Mouse (Mus musculus) kidney, adult 9 months (tissue): Measurements from ENCODE around the gene Asb11.
A peak's percentile ranks its signal among the peaks of the same experiment; 100 is the strongest.

Experiments used
- DNase-seq: peaks from one replicate; pipeline ENCODE4 v3.0.0; 2022

The Asb11 gene

DNA sequence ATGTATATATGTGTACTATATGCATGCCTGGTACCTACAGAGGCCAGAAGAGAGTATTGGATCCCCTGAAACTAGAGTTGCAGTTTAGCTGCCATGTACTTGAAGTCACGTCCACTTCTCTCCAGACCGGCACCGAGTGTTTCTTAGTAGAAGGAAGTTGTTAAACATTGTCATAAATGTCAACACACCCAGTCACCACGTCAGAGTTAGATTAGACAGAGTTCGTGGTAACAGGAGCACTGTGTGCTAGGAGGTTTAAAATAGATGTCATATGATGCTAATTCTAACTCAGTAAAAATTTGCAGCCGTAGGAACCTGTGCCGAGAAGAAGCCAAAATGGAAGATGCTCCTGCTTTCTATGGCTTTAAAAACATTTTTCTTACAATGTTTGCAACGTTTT lies at the start of gene Asb11:
TSS of gene Asb11 (plus strand) at position 286 of the 400 bp plus-strand sequence.
- no peak for DNase-seq

DNA sequence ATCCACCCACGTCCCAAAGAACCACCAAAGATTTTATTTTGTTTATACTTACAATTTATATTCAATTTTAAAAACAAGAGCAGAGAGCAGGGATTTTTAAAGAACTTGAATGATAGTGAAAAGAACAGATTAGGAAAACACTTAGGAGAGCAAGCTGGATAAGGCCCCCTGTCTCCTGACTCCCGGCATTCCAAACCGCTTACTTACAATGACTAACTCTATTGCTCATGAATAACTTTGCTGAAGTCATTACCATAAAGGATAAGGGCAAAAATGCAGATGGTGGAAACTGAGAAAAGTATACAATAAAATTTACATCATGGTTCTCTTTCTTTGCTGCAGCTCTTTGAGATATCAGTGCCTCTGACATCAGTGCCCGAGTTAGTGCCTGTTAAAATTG lies 42.7 kb upstream of the Asb11 start:
- DNase-seq: no peak

DNA sequence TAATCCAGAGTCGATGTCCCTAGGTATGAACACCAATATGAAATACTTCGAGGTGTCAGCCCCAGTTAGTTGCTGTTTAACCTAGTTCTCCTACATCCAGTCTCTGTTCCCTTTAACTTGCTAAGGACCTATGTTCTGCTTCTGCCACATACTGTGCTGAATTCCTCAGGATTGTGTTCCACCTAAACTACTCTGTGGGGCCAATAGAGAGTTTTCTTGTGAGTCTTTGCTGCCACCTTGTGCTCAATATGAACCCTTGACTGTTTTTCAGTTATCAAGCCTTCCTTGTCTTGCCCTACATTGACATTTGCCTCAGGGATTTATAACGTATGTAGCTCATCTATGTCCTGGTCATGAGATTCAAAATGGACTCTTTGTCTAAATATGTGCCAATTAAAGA lies 38.3 kb upstream of the Asb11 start:
- peak; percentile 22 for DNase-seq

DNA sequence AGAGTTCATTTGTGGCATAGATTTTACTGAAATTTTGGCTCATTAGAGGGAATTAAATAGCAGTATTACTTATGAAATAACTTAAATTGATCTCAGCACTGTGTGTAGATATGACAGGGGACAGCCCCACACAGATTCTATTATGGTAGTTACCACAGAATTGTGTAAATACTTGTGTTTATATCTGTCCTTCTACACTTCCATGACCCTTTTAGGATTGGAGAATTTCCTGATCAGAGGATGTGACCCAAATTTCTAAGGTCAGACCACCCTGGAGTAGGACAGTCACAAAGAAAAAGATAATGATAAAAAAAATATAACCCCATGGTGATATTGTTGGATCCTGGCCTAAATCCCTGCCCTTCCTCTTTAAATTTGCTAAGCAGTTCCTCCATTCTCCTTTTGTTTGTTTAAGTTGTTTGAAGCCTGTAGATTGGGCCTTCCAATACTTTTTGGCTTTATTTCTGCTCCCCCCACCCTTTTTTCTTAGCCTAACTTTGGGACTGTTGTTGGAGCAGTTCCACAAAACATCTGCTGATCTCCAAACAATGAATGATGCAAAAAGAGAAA lies 31.6 kb upstream of the Asb11 start:
- DNase-seq: no peak

DNA sequence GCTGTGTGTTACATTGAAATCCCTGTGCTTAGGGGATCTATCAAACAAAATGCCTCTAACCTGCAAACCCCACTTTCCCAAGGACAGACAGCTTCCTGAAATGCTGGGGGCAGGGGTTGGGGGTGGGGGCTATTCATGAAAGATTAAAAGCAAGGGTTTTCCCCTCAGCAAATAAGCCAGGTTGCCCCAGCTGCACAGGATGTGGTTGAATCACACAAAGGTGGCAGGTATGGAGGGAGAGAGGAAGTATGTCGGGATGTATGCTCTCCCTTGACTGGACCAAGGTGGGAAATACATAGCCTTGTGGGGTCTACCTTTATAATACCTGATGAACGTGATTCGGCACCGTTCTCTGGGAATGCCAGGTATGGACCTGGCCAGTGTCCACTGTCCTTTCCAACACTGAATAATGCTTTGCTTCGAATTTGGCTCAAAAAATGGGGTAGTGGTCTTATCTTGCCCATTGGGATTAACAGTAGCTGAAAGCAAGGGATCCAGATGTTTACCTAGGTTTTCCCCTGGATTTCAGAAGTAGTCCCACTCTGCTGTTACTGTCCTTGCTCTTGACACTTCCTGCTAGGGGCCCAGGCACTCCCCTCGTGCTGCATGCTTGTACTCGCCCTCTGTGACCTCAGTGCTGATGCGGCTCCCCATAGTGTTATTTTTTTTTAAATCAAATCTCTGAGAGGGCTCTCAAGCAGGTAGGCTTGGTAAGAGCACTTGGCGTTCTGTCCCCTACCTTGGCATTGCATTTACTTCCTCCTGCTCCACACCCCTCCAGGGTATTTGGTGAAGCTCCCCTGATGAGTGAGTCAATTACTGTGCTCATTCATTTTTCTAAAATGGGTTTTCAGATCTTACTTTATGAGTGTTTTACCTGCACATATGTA lies 30.4 kb upstream of the Asb11 start:
- no peak for DNase-seq

DNA sequence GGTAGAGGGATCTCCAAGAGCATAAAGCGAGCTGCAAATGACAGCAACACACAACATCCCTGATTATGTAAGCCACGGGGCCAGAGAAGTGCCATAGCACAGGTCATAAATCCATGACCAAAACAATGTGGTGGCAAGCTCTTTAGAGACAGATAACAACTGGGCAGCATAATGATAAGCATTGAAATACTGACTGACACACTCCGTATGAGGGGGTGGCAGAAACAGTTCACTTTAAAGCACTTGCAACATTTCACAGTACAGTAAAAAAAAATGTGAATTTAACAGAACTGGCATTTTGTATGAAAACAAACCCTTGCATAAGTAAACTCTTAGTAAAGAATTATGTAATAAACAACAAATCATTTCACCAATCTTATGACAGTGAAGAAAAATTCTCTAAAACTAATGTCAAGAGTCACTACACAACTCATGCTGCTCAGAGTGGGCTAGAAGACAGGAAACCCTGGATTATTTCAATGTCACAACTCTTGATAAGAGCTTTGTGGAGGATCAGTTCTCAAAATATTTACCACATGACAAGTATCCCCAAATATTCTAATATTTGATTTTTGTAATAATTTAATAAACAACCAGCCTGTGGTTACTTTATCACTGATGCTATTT lies 28.4 kb upstream of the Asb11 start:
- no peak for DNase-seq

DNA sequence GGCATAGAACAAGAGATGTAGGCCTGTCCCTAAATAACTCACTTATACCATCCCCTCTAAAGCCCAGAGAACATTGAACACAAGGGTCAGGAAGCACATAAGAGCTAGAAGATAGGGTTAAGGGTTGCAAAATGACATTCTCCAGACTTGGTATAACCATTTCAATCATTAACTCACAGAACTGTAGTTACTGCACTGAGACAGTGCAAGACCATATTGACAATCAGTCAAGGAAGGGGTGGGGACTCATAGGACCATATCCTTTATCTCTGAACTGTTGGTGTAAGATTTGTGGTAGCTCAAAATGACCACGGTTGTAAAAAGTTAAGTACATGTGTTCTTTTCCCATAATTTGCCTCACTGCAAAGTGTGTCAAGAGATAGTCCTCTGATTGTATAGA lies 26.2 kb upstream of the Asb11 start:
- DNase-seq: no peak

DNA sequence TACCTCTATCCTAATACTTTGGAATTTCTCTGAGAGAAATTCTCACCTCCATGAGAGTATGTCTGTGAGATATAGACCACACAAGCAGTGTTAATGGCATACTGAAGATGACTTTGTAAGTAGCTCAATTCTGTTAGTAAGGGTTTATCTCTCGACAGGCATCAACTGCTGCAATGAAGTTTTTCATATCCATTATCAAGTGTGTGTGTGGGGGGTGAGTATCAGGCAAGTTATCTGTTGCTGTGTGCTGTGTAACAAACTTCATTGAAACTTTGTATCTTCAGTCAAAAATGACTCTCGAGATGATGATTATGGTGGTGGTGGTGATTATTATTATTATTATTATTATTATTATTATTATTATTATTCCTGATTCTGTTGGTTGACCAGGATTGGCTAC lies 20.0 kb upstream of the Asb11 start:
- DNase-seq: no peak

DNA sequence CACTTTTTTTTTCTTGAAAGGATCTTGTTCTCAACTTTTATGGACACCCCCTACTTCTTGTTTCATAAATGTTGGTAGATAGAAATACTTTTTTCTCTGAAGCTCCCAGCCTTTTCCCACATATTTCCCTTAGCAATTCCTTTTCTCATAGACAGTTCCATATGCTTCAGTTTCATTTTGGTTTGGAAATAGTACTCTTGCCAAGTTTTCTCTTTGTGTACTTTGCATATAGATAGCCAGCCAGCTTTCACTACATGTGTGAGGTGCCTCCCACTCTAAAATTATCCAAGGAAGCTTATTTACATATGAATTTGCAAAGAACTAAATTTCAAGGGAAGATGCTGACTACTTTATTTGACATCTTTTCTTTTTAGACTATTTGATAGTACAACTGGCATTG lies 18.8 kb upstream of the Asb11 start:
- no peak for DNase-seq

DNA sequence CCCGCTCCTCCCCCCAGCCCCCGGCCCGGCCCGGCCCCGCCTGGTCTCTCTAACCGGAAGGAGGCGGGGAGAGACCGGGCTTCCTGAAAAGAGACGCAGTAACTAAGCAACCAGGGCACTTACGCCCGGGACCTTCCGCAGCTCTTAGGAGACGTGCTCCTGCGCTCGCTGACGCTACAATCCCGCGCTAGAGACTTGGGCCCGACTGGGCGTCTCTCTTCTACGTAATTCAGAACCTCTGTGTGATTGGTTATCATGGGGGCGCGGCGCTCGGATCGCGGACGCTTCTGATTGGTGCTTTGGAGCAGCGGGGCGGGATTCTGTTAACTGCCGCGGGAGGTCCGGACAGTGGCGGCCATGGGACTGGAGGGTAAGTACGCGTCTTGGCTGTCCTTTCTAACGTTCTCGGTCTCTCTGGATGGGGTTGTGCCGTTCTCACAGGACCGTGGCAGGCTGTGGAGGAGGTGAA lies 17.3 kb upstream of the Asb11 start, which contains the start of gene Piga:
TSS of gene Piga (plus strand) at position 317 of the 469 bp plus-strand sequence.
- peak; percentile 97 for DNase-seq

DNA sequence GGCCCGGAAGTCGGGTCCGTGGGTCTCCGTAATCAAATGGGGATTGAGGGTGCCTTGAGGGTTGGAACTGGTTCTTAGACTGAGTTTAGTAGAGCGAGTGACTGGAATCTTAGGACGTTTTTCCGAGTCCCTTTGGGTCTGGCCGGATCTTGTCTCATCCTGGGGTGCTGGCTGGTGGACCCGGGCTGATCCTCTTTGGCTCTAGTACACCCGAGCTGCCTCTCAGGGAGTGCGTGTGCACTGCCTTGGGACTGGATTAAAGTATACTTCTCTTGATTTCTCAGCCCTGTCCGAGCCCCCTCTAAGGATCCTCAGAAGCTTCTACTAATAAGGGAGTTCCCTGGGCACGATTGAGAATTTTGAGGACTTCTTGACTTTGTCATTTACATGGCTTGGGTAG lies 16.8 kb upstream of the Asb11 start:
- DNase-seq: no peak

DNA sequence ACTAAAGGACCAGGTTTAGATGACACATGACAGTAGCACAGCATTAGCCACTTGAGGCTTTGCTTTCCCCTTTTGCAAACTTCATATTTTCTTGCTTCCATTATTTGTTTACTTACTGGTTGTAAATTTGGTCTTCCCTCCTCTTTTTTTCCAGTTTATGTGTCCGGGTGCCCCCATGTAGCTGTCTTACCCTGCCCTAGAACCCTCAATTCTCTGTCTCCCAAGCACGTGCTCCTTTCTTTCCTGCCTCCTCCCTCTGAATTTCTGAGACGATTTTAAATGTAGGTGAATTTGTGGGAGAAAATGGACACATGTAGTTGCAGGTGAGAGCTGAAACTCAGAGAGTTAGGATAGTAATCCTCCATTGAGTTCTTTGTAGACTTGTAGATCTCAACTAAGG lies 16.3 kb upstream of the Asb11 start:
- no peak for DNase-seq

DNA sequence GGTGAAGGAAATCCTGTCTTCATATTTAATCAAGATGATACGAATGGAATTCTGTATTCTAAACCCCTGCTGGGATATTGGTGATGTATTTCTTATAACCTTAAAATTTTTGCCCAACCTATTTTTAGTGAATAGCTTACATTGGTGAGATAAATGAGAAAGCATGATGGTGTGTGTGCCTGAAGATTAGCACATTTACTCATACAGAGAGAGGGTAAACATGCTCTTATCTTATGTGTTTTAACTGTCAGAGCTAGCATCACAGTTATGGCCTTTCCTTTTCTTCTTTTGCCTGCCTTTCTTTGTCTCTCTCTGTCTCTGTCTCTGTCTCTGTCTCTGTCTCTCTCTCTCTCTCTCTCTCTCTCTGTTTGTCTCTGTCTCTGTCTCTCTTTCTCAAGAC lies 12.0 kb upstream of the Asb11 start:
- no peak for DNase-seq

DNA sequence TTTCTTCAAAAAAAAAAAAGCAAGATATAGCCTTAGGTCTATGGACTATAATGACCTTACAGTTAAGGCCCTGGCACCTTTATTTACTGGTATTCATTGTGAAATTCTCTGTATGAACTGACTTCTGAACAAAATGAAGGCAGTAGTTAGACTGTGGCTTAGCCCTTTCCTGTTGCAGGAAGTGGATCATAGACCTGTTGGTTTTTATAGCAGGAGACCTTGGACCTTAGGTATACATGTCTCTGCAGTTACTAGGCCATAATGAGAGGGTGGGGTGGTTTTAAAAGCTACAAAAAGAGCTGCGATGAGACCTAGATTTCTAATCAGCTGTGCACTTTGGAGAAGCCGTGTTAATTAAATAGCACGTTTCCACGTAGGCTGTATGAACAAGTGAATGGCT lies 9.5 kb upstream of the Asb11 start:
- no peak for DNase-seq

DNA sequence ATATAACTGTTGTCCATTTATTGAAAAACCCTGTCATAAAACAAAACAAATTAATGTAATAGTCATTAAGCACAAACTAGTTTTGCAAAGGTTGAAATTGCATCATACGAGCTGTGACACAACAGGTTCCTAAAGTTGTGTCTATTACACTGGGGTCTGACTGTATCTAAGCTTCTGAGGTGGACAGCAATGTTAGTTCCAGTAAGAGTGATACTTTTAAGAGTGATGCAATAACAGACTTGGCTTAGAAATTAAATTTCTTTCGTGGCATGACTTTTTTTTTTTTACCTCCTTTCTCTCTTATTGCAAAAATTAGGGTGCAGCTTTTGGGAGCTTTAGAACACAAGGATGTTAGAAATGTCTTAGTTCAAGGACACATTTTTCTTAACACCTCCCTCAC lies 8.6 kb upstream of the Asb11 start:
- no peak for DNase-seq

DNA sequence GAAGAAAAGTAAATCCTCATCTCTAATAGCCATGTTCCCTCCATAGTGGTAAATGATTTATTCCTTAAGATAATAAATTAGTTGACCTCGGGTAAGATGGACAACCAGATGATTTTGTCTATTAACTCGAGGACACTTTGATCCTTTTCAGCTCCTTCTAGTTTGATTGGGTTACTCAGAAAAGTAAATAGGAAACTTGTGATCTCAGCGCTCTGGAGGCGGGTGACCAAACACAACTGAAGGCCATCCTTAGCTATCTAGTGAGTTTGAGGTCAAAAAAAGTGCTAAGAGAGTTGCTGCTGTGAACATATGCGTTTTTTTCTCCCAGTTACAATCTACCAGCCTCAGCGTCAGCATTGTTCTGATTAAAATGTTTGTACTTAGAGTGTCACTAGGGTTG lies 6.2 kb upstream of the Asb11 start:
- DNase-seq: peak; percentile 70

DNA sequence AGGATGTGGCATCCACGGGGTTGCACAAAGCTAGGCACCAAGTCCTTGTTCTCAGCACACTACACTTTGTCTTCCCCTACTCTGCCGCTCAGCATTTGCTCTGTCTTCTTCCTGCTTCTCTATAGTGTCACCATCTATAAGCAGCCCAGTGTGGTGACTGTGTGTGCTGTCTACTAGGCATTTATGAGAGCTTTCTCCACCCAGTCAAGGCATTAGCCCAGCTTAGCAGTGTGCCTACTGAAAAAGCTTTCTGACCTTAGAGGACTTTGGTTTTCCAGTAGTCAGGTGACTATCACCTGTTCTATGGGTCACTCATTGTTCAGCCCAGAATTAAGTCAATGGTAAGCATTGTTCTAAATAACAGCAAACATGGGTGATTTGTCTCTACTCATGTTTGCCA lies 5.7 kb upstream of the Asb11 start:
- peak; percentile 39 for DNase-seq

DNA sequence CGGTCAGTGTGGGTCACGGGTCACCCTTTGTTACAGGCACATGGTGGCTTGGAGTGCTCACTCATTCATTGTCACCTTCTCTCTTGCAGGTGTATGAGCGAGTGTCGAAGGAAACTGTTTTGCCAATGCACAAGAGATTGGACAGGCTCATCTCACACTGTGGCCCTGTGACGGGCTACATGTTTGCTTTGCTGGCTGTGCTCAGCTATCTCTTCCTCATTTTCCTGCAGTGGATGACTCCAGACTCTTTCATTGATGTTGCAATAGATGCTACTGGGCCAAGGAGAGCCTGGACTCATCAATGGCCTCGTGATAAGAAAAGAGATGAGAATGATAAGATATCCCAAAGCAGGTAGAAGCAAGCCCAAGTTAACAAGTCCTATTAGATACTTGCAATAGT lies 5.3 kb upstream of the Asb11 start:
- DNase-seq: no peak

DNA sequence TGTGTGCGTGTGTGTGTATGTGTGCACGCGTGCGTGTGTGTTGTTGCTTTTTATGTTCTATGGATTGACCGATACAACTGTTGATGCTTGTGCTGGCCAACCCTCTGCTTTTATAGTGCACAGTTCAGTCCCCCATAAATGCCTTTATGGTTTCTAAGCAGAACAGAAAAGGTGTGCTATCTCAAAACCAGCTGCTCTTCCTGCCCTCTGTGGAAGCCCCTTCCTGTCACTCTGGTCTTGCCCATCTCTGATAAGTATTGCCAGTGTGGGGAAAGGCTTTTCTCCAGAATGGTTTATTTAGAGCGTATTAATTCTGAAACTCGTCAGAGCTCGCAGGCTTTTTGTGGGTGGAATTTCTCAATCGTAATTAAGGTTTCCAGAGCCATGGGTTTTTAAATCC lies 4.1 kb upstream of the Asb11 start:
- DNase-seq: no peak

DNA sequence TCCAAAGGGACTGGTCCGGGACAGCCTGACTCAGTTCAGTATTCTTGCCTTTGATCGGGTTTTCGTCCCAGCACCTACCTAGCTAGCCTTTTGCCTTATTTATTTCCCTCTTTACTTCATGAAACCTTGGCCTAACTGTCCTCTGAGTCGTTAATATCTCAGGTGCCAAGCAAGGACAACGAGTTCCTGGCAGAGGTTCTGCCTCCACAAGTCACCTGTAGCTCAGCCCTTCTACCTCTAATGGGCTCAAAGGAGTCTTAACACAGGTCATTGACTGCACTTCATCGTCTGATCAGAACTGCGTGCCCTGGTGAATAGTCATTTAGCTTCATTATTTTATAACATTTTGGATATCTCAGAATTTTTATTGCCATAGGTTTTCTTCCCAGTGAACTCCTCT lies 2.7 kb downstream of the Asb11 start:
- peak; percentile 57 for DNase-seq

DNA sequence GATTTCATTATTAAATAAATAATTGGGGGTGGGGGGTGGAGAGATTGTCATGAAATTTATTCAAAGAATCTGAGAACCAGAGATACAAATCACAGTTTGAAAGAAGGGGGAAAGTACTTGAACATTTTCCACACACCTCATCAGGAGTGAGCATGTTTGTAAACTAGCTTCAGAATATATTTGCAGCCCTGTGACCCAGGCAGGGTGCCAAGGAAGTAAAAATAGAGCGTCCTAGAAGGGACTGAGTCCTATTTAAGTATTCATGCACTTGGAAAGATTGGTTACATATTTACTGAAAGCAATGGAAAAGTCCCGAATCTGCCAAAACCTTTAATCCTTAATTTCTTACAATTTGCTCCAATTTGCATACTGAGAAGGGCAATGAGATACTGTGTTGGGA lies 3.3 kb downstream of the Asb11 start:
- peak; percentile 95 for DNase-seq

DNA sequence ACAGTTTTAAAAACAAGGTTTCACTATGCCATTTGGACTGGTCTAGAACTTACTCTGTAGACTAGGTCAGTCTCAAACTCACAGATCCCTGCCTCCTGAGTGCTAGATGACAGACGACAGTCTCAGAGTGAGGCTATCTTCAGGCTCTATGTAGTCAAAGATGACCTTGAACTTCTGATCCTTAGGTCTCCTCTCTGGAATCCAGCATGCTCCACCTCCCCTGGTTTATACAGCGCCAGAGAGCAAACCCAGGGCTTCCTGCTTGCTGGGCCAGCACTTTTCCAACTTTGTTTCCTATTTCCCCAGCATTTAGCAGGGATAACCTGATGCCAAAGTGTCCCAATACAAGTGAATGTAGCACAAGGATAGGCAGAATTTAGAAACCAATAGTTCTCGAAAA lies 3.9 kb downstream of the Asb11 start:
- peak; percentile 56 for DNase-seq

DNA sequence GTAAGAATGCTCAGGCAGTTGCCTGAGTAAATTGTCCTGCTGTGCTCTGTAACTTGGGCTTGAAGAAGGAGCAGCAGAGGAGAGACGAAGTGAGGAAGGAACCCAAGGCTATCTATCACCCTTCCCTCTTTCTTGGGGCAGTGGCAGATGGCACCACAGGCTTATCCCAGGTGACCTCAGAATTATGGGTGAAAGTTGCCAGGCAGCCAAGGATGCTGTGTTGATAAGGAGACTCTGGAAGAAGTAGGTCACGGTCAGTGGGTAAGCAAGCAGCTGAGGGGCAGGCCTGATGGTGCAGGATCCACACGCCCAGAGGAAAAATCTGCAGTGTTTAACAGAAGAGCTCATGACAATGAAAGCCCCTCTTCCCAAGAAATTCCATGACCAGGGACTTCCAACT lies 4.5 kb downstream of the Asb11 start:
- DNase-seq: no peak

DNA sequence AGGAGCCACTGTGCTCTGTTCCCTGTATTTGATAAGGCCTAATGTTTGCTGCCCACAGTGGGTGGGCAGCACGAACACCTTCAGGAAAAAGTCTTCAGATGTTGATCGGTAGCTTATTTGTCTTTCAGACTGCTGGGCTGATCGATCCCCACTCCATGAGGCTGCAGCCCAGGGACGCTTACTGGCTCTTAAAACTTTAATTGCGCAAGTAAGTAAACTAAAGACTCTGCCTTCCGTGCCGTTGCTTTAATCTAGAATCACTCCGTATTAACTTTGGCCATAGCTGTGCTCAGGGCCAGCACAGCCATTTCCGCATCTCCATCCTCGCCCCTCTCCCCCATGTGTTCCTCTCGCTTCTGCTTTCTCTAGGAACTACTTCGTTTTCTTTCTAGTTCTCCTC lies 8.8 kb downstream of the Asb11 start:
- no peak for DNase-seq
